Mouse (Mus musculus) forebrain, embryonic 15.5 days (tissue): ENCODE measurements at regions not wholly inside any gene's neighbourhood (a gene's known extent, or its start where the extent isn't known, plus 50 kb on each side); places are given as distances from the start of the nearest gene placed in this dataset.
"Not testable (repeated sequence)": the region's sequence is repeated elsewhere in the genome, so short reads cannot be mapped to it uniquely, and the experiment has no call there.

ENCODE experiments used
- ATAC-seq: fragments of 200-750 bp; cut with Nextera tagmentation; replicated peaks from 2 replicates; pipeline ENCODE4 v1.8.0; 2017; ENCODE audit warnings: mild to moderate bottlenecking, moderate TSS enrichment, moderate library complexity
- H3K27ac ChIP-seq: fragments of 300-500 bp; sonication (generic); replicated peaks from 2 replicates; pipeline ENCODE4 v1.5.1; 2015; ENCODE audit warnings: mild to moderate bottlenecking, inconsistent platforms
- H3K27me3 ChIP-seq: fragments of 300-500 bp; sonication (generic); 2 replicates; pipeline ENCODE4 v1.6.1; 2015; ENCODE audit warnings: inconsistent platforms
- H3K36me3 ChIP-seq: fragments of 300-500 bp; sonication (generic); 2 replicates; pipeline ENCODE4 v1.6.1; 2015; ENCODE audit warnings: mild to moderate bottlenecking, inconsistent platforms
- H3K4me1 ChIP-seq: fragments of 300-500 bp; sonication (generic); 2 replicates; pipeline ENCODE4 v1.6.1; 2015; ENCODE audit warnings: inconsistent platforms
- H3K4me2 ChIP-seq: fragments of 300-500 bp; sonication (generic); replicated peaks from 2 replicates; pipeline ENCODE4 v1.6.1; 2015; ENCODE audit warnings: mild to moderate bottlenecking, inconsistent platforms
- H3K4me3 ChIP-seq: fragments of 300-500 bp; sonication (generic); 2 replicates; pipeline ENCODE4 v1.5.1; 2015; ENCODE audit warnings: mild to moderate bottlenecking, inconsistent platforms
- H3K9ac ChIP-seq: fragments of 300-500 bp; sonication (generic); replicated peaks from 2 replicates; pipeline ENCODE4 v1.6.1; 2015; ENCODE audit warnings: mild to moderate bottlenecking, inconsistent platforms
- H3K9me3 ChIP-seq: fragments of 300-500 bp; sonication (generic); 2 replicates; pipeline ENCODE4 v1.6.1; 2016; ENCODE audit warnings: inconsistent platforms
- WGBS: fragments of 180-500 bp; shearing (Covaris S2); methylation state at CpG from one replicate; pipeline ENCODE4 v1.1.7; 2015; ENCODE audit warnings: mixed read lengths; 5-methylcytosine and 5-hydroxymethylcytosine counted together

GRCm38 (mm10) chr10:118960076-118960475 is 90.1 kb upstream of the Dyrk2 start:
- peak overlapping the region; percentile 41; the same call in 1 of the 2 replicates for H3K27ac ChIP-seq
- no peak overlapping the region for H3K4me3 ChIP-seq
- H3K9ac ChIP-seq: no peak overlapping the region
- H3K4me1 ChIP-seq: peaks cover 22% of the 10 kb centered on the region
- no peak overlapping the region for H3K4me2 ChIP-seq
- 19% methylated on average over 6 of the region's 6 CpGs for WGBS
- H3K27me3 ChIP-seq: no peaks in the 10 kb centered on the region
- no peaks in the 10 kb centered on the region for H3K9me3 ChIP-seq
- ATAC-seq: no peak
- no peaks in the 10 kb centered on the region for H3K36me3 ChIP-seq

- H3K27ac ChIP-seq: peak overlapping the region; percentile 41
These were observed 89.6 kb upstream of the Dyrk2 start for GRCm38 (mm10) chr10:118959623-118960022.

DNA sequence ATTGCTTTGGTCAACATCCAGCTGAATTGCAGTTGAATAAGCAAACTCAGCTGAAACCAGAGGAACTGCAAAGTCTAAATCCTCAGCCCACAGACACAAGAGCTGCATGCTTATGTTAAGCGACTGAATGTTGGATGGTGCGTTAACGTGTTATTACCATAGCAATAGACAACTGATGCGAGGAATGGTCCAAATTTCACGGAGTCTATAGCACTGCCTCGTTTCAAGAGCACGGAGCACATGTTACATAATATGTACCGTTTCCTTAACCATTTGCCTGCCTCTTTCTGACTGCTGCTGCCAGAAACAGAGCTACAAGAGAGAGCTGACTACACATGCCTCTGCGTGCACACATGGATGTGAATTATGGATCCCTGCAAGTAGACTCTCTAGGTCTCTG is 86.3 kb upstream of the Dyrk2 start:
- ATAC-seq: peak; percentile 84
- no peak overlapping the region for H3K9ac ChIP-seq
- H3K4me2 ChIP-seq: no peak overlapping the region
- no peaks in the 10 kb centered on the region for H3K36me3 ChIP-seq
- no peaks in the 10 kb centered on the region for H3K9me3 ChIP-seq
- H3K27ac ChIP-seq: no peak overlapping the region
- peaks cover 14% of the 10 kb centered on the region for H3K4me1 ChIP-seq
- WGBS: 50% methylated on average over 9 of the region's 9 CpGs
- no peak overlapping the region for H3K4me3 ChIP-seq
- no peaks in the 10 kb centered on the region for H3K27me3 ChIP-seq

More at GRCm38 (mm10) chr10:118959623-118960022, 89.6 kb upstream of the Dyrk2 start:
- H3K4me2 ChIP-seq: no peak overlapping the region
- no peaks in the 10 kb centered on the region for H3K27me3 ChIP-seq
- H3K4me3 ChIP-seq: no peak overlapping the region
- H3K4me1 ChIP-seq: peaks cover 22% of the 10 kb centered on the region
- no peaks in the 10 kb centered on the region for H3K9me3 ChIP-seq
- H3K9ac ChIP-seq: no peak overlapping the region
- ATAC-seq: peak; percentile 31
- 3% methylated on average over 8 of the region's 8 CpGs for WGBS
- no peaks in the 10 kb centered on the region for H3K36me3 ChIP-seq

DNA sequence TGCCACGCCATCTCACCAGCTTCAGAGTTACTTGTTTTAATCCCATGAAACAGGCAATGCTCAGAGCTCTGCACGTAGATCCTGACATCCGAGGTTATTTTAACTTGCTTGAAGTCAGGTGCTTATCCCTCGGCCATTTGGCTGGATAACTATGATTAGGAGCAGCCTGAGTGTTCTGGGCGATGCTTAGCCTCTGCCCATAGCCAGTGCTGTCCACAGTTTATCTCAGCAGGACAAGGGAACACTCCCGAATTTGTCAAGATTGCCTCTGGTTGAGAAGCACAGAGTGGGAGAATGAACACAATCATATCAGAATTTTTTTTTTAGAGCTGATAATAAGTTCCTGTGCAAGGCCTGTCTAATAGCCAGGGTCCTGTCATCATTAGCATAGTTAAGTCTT is 83.4 kb upstream of the Dyrk2 start:
- no peaks in the 10 kb centered on the region for H3K9me3 ChIP-seq
- 91% methylated on average over 6 of the region's 6 CpGs for WGBS
- H3K36me3 ChIP-seq: no peaks in the 10 kb centered on the region
- H3K27ac ChIP-seq: no peak overlapping the region
- no peak for ATAC-seq
- H3K9ac ChIP-seq: no peak overlapping the region
- H3K4me3 ChIP-seq: no peak overlapping the region
- H3K27me3 ChIP-seq: no peaks in the 10 kb centered on the region
- H3K4me2 ChIP-seq: no peak overlapping the region
- H3K4me1 ChIP-seq: no peaks in the 10 kb centered on the region

DNA sequence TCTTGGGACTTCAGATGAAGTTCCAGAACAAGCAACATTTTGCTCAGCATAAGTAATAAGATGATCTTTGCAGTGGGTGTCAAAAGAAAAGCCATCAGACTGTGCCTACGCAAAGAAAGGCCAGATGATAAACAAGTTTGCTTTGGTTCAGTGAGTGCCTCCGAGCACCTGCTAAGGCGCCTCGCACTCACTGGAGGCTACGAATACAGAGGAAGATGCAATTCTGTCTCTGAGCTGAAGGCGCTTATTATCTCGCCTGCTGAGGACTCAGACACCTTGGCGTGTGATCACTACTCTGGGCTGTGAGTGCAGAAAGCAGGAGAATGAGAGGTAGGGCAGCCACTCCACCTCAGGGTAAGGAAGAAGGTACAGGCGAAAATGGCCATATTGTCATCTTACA is 82.7 kb upstream of the Dyrk2 start:
- H3K4me1 ChIP-seq: no peaks in the 10 kb centered on the region
- H3K36me3 ChIP-seq: no peaks in the 10 kb centered on the region
- no peaks in the 10 kb centered on the region for H3K9me3 ChIP-seq
- H3K4me2 ChIP-seq: no peak overlapping the region
- no peak overlapping the region for H3K9ac ChIP-seq
- 83% methylated on average over 9 of the region's 9 CpGs for WGBS
- no peaks in the 10 kb centered on the region for H3K27me3 ChIP-seq
- no peak overlapping the region for H3K4me3 ChIP-seq
- ATAC-seq: no peak
- H3K27ac ChIP-seq: no peak overlapping the region

- Histone ChIP-seq H3K27ac (no peak overlapping the region), H3K9me3 (no peaks in the 10 kb centered on the region), H3K4me2 (no peak overlapping the region), H3K4me3 (no peak overlapping the region), H3K36me3 (no peaks in the 10 kb centered on the region), H3K9ac (no peak overlapping the region), H3K4me1 (0 out of 2 replicates have a peak, but pooled peaks cover 4% of the 10 kb centered on the region), H3K27me3 (no peaks in the 10 kb centered on the region)
- 94% methylated on average over 6 of the region's 6 CpGs for WGBS
- ATAC-seq: no peak
These were observed 77.7 kb upstream of the Dyrk2 start for GRCm38 (mm10) chr10:118947724-118948123.

- no peak for ATAC-seq
- no peak overlapping the region for H3K4me3 ChIP-seq
- no peaks in the 10 kb centered on the region for H3K9me3 ChIP-seq
- H3K27me3 ChIP-seq: no peaks in the 10 kb centered on the region
- no peaks in the 10 kb centered on the region for H3K36me3 ChIP-seq
- H3K27ac ChIP-seq: no peak overlapping the region
- H3K4me2 ChIP-seq: no peak overlapping the region
- H3K9ac ChIP-seq: no peak overlapping the region
- 66% methylated on average over 9 of the region's 9 CpGs for WGBS
- H3K4me1 ChIP-seq: 0 out of 2 replicates have a peak, but pooled peaks cover 4% of the 10 kb centered on the region
These were observed 77.1 kb upstream of the Dyrk2 start for GRCm38 (mm10) chr10:118947016-118947674.

- H3K36me3 ChIP-seq: no peaks in the 10 kb centered on the region
- H3K4me1 ChIP-seq: no peaks in the 10 kb centered on the region
- no peak for ATAC-seq
- H3K4me3 ChIP-seq: no peak overlapping the region
- 95% methylated on average over 12 of the region's 12 CpGs for WGBS
- H3K27me3 ChIP-seq: no peaks in the 10 kb centered on the region
- no peak overlapping the region for H3K9ac ChIP-seq
- H3K4me2 ChIP-seq: no peak overlapping the region
- H3K27ac ChIP-seq: no peak overlapping the region
- H3K9me3 ChIP-seq: no peaks in the 10 kb centered on the region
These were observed 57.3 kb upstream of the Dyrk2 start for GRCm38 (mm10) chr10:118927316-118927715.

DNA sequence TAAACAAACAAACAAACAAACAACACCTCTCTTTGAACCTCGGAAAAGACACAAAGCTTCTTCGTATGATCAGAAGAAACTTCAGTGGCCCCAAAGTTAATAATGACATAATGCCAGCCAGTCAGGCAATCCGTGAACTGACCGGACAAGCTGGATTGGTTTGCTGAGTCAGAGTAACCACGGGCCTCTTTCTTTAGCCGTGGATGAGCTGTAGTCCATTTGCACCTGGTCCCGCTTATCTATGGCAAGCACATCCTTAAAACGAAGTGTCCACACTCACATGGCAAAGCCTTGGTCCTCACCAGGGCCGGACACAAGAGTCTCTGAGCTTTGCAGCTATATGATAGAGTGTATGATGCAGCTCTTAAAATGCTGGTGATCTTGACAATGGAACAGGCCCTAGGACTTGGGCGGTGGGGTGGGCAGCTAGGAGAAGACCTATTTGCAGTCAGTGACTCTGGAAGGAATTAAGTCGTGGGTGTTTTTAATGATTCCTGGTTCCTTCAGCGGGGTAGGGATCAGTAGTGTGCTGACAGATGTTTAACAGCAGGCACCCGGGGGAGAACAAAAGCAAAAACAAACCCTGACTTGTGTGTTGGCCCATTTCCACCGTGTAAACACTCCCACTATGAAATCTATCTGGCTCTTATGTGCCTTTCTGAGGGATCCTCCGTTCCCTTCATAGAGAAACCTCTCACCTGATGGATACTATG is 53.6 kb upstream of the Dyrk2 start:
- 73% methylated on average over 15 of the region's 15 CpGs for WGBS
- ATAC-seq: no peak

GRCm38 (mm10) chr10:118922120-118922519 is 52.1 kb upstream of the Dyrk2 start:
- not testable (repeated sequence) for ATAC-seq

More for the DNA sequence above, 53.6 kb upstream of the Dyrk2 start:
- no peak overlapping the region for H3K27ac ChIP-seq
- H3K27me3 ChIP-seq: no peaks in the 10 kb centered on the region
- no peaks in the 10 kb centered on the region for H3K4me1 ChIP-seq
- H3K36me3 ChIP-seq: no peaks in the 10 kb centered on the region
- no peak overlapping the region for H3K4me2 ChIP-seq
- no peak overlapping the region for H3K4me3 ChIP-seq
- H3K9ac ChIP-seq: no peak overlapping the region
- H3K9me3 ChIP-seq: no peaks in the 10 kb centered on the region

More at GRCm38 (mm10) chr10:118922120-118922519, 52.1 kb upstream of the Dyrk2 start:
- H3K9me3 ChIP-seq, H3K9ac ChIP-seq, H3K36me3 ChIP-seq, H3K27me3 ChIP-seq, H3K4me3 ChIP-seq, H3K4me2 ChIP-seq, H3K27ac ChIP-seq, H3K4me1 ChIP-seq: not testable (repeated sequence)
